Mouse (Mus musculus): ENCODE measurements around the gene Sgpp1. TPM values are rescaled to one million over a fixed set of nuclear protein-coding genes. Genes with fewer than 3 reads are reported as not detected.
A peak's percentile ranks its signal among the peaks of the same experiment; 100 is the strongest.

Gene Sgpp1
- polyA plus RNA-seq, 1 experiment from 2014 or later = 11.1 TPM

- Histone ChIP-seq H3K4me2 (no peak overlapping the region), H3K9ac (no peak overlapping the region), H3K27ac (no peak overlapping the region), H3K4me3 (replicated peaks) (no peak overlapping the region), H3K27me3 (no peaks in the 10 kb centered on the region), H3K9me3 (replicated peaks) (no peaks in the 10 kb centered on the region), H3K36me3 (no peaks in the 10 kb centered on the region), H3K4me1 (replicated peaks) (peaks cover 8% of the 10 kb centered on the region)
- no peak for DNase-seq
- WGBS (ENCODE audit: insufficient replicate concordance) = 48% methylated on average over 3 of the region's 3 CpGs
- ATAC-seq (ENCODE audit: low read depth) = no peak
These were observed 16.5 kb upstream of the Sgpp1 start for GRCm38 (mm10) chr12:75752077-75752476.

DNA sequence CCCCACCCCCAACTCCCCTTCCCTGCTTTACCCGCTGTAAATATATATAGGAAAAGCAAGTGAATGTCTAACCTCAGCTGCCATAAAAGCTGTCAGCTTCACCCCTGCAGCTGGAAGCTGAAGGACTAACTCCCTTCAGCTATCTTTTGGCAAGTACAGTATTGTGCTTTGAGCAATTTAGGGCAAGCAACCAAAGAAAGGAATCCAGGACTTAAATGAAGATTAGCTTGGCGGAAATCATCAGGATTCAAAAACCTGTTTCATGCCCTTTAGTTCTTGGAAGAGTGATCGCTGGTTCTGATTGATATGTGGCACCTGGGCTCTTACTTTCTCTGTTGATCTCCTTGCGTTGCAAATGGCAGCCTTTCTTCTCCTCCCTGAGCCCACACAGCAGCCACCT, 13.0 kb upstream of the Sgpp1 start:
- no peaks in the 10 kb centered on the region for H3K36me3 ChIP-seq
- peaks cover 17% of the 10 kb centered on the region for H3K4me1 ChIP-seq (replicated peaks)
- H3K9me3 ChIP-seq (replicated peaks) = no peaks in the 10 kb centered on the region
- no peak overlapping the region for H3K27ac ChIP-seq
- no peak for ATAC-seq (ENCODE audit: low read depth)
- no peaks in the 10 kb centered on the region for H3K27me3 ChIP-seq
- H3K4me3 ChIP-seq (replicated peaks) = no peak overlapping the region
- 58% methylated on average over 4 of the region's 4 CpGs for WGBS (ENCODE audit: insufficient replicate concordance)
- no peak for DNase-seq
- H3K9ac ChIP-seq = no peak overlapping the region
- H3K4me2 ChIP-seq = no peak overlapping the region

DNA sequence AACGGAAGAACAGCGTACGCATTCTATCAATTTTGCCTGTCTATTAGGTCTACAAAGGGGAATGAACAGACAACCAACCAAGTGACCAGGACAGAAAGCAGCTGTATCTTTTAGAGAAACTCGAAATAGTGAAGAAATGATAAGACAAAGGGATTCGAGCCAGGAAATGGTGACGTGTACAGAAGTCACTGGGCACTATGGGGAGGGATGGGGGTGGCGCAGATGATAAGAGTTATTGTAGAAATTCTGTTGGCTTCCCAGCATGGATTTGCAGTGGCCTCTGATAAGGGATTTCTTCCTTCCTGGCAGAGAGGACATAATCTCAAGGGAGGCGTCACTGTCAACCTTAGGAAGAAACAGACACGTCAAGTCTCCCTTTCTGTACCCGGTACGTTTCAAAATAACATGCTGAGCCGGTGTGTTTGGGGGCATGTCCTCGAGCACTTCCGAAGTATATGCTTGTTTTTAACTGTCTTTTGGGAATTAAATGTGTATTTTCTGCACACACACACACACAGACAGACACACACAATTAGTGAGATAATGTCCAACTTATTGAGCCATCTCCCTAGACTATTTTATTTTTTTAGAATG, 10.3 kb upstream of the Sgpp1 start:
- Histone ChIP-seq H3K27me3 (no peaks in the 10 kb centered on the region), H3K9ac (no peak overlapping the region), H3K4me3 (replicated peaks) (no peak overlapping the region), H3K4me2 (0 out of 2 replicates have a peak overlapping the region, but pooled peaks have one; percentile 34), H3K27ac (no peak overlapping the region), H3K36me3 (no peaks in the 10 kb centered on the region), H3K4me1 (replicated peaks) (peaks cover 10% of the 10 kb centered on the region; the same call in 1 of the 2 replicates), H3K9me3 (replicated peaks) (no peaks in the 10 kb centered on the region)
- peak; percentile 28 for DNase-seq
- ATAC-seq (ENCODE audit: low read depth) = peak; percentile 73
- WGBS (ENCODE audit: insufficient replicate concordance) = 17% methylated on average over 14 of the region's 14 CpGs

GRCm38 (mm10) chr12:75742101-75742500, 6.6 kb upstream of the Sgpp1 start:
- Histone ChIP-seq H3K4me3 (replicated peaks) (no peak overlapping the region), H3K4me1 (replicated peaks) (peaks cover 10% of the 10 kb centered on the region; the same call in 1 of the 2 replicates), H3K27me3 (no peaks in the 10 kb centered on the region), H3K27ac (no peak overlapping the region), H3K4me2 (no peak overlapping the region), H3K9ac (no peak overlapping the region), H3K9me3 (replicated peaks) (no peaks in the 10 kb centered on the region), H3K36me3 (no peaks in the 10 kb centered on the region)
- WGBS (ENCODE audit: insufficient replicate concordance) = 64% methylated on average over 5 of the region's 5 CpGs
- DNase-seq (no peak), ATAC-seq (ENCODE audit: low read depth) (no peak)

GRCm38 (mm10) chr12:75741273-75741672, 5.7 kb upstream of the Sgpp1 start:
- no peak overlapping the region for H3K4me3 ChIP-seq (replicated peaks)
- no peaks in the 10 kb centered on the region for H3K9me3 ChIP-seq (replicated peaks)
- H3K4me1 ChIP-seq (replicated peaks) = peaks cover 9% of the 10 kb centered on the region; the same call in 1 of the 2 replicates
- ATAC-seq (ENCODE audit: low read depth) (no peak), DNase-seq (no peak)
- 73% methylated on average over 2 of the region's 2 CpGs for WGBS (ENCODE audit: insufficient replicate concordance)
- H3K27ac ChIP-seq = no peak overlapping the region
- no peak overlapping the region for H3K9ac ChIP-seq
- no peaks in the 10 kb centered on the region for H3K27me3 ChIP-seq
- no peaks in the 10 kb centered on the region for H3K36me3 ChIP-seq
- no peak overlapping the region for H3K4me2 ChIP-seq

DNA sequence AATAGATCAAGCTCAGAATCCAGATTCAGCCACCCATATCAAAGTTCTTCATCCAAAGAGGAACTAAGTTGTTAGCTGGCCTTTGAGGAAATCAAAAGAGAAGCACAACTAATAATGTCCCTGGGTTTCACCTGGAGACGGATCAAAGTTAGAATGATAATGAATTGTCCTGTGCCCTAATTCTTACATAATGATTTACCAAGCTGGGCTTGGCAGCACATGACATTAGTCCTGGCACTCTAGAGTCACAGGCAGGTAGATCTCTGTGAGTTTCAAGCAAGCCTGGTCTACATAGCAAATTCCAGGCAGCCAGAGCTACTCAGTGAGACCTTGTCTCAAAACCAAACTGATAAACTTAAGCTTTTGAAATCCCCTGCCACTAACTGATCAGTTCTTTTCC, 4.9 kb upstream of the Sgpp1 start:
- no peak for ATAC-seq (ENCODE audit: low read depth)
- Histone ChIP-seq H3K4me3 (replicated peaks) (no peak overlapping the region), H3K27ac (no peak overlapping the region), H3K4me2 (no peak overlapping the region), H3K9ac (no peak overlapping the region), H3K27me3 (no peaks in the 10 kb centered on the region), H3K36me3 (no peaks in the 10 kb centered on the region), H3K4me1 (replicated peaks) (peaks cover 5% of the 10 kb centered on the region), H3K9me3 (replicated peaks) (no peaks in the 10 kb centered on the region)
- DNase-seq = no peak
- WGBS (ENCODE audit: insufficient replicate concordance) = 59% methylated on average over 1 of the region's 1 CpGs

DNA sequence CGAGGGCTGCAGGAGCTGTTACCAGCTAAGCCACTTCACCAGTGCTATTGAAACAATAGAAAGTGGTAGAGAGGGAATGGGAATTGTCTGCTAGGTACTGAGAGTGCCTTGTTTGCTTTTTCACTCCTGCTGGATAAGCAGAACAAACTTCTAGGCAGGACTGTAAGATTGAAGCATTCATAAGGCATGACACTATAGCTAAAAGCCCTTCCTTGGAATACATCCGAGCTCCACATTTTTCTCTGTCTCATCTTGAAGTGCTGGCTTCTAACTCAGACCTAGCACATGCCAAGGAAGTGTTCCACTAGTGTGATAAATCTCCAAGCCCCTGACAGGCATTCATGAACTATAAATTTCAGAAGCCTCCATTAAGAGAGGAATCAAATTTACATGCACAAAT, 4.1 kb upstream of the Sgpp1 start:
- Histone ChIP-seq H3K9ac (no peak overlapping the region), H3K27me3 (no peaks in the 10 kb centered on the region), H3K4me1 (replicated peaks) (peaks cover 5% of the 10 kb centered on the region), H3K9me3 (replicated peaks) (no peaks in the 10 kb centered on the region), H3K4me2 (no peak overlapping the region), H3K4me3 (replicated peaks) (no peak overlapping the region), H3K36me3 (no peaks in the 10 kb centered on the region), H3K27ac (no peak overlapping the region)
- DNase-seq = no peak
- ATAC-seq (ENCODE audit: low read depth) = no peak
- 61% methylated on average over 2 of the region's 2 CpGs for WGBS (ENCODE audit: insufficient replicate concordance)

GRCm38 (mm10) chr12:75736296-75736695, 767 bp upstream of the Sgpp1 start:
- 69% methylated on average over 4 of the region's 4 CpGs for WGBS (ENCODE audit: insufficient replicate concordance)
- H3K36me3 ChIP-seq = no peaks in the 10 kb centered on the region
- no peak overlapping the region for H3K4me3 ChIP-seq (replicated peaks)
- no peak for DNase-seq
- ATAC-seq (ENCODE audit: low read depth) = no peak
- no peaks in the 10 kb centered on the region for H3K27me3 ChIP-seq
- H3K4me1 ChIP-seq (replicated peaks) = peaks cover 25% of the 10 kb centered on the region
- no peaks in the 10 kb centered on the region for H3K9me3 ChIP-seq (replicated peaks)
- H3K9ac ChIP-seq = no peak overlapping the region
- no peak overlapping the region for H3K27ac ChIP-seq
- 0 out of 2 replicates have a peak overlapping the region, but pooled peaks have one; percentile 91 for H3K4me2 ChIP-seq

DNA sequence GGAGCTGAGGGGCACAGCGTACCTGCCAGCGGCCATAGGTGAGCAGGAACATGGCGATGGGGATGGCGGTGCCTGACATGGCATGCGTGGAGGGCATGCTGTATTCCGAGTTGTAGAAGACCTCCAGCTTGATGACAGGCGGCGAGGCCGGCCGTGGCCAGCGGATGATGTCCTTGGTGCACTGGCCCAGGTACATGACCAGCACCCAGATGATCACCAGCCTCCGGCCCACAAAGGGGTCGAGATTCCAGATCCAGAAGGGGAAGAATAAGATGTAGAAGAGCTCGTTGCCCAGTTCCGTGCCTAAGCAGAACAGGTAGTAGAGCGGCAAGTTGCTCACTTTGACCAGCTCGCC, 661 bp downstream of the Sgpp1 start:
- Histone ChIP-seq H3K9me3 (replicated peaks) (no peaks in the 10 kb centered on the region), H3K27me3 (no peaks in the 10 kb centered on the region), H3K4me2 (peak overlapping the region; percentile 91), H3K27ac (peak overlapping the region; percentile 83), H3K9ac (peak overlapping the region; percentile 95), H3K4me3 (replicated peaks) (peak overlapping the region; percentile 88), H3K36me3 (no peaks in the 10 kb centered on the region), H3K4me1 (replicated peaks) (peaks cover 36% of the 10 kb centered on the region)
- peak; percentile 30 for ATAC-seq (ENCODE audit: low read depth)
- no peak for DNase-seq
- WGBS (ENCODE audit: insufficient replicate concordance) = under 1% methylated on average over 17 of the region's 17 CpGs

DNA sequence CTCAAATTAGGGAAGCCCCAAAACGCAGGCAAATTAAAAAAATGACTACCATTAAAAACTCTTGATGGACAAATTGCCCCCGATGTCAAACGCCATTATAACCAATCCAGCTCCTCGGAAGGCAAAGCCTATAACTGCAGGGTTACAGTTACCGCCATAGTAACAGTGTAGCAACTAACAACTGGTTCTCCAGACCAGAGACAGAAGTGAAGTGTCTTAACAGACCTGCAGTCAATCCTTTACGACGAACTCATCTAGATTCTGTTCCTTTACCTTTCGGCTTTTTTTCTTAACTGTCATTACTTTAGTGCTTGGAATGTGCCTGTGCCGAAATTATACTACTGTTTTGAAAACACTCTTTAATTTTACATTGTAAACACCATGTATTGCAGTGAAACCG, 1.4 kb downstream of the Sgpp1 start:
- Histone ChIP-seq H3K4me1 (replicated peaks) (peaks cover 36% of the 10 kb centered on the region), H3K4me3 (replicated peaks) (peak overlapping the region; percentile 88), H3K27ac (peak overlapping the region; percentile 83), H3K9me3 (replicated peaks) (no peaks in the 10 kb centered on the region), H3K36me3 (no peaks in the 10 kb centered on the region), H3K4me2 (peak overlapping the region; percentile 91), H3K27me3 (no peaks in the 10 kb centered on the region), H3K9ac (peak overlapping the region; percentile 95)
- 12% methylated on average over 10 of the region's 10 CpGs for WGBS (ENCODE audit: insufficient replicate concordance)
- no peak for ATAC-seq (ENCODE audit: low read depth)
- peak; percentile 19 for DNase-seq

GRCm38 (mm10) chr12:75733331-75734070, 2.0 kb downstream of the Sgpp1 start:
- H3K27me3 ChIP-seq = no peaks in the 10 kb centered on the region
- WGBS (ENCODE audit: insufficient replicate concordance) = 34% methylated on average over 7 of the region's 7 CpGs
- H3K9me3 ChIP-seq (replicated peaks) = no peaks in the 10 kb centered on the region
- peak overlapping the region; percentile 88 for H3K4me3 ChIP-seq (replicated peaks)
- ATAC-seq (ENCODE audit: low read depth) = no peak
- peak overlapping the region; percentile 91 for H3K4me2 ChIP-seq
- no peak for DNase-seq
- peaks cover 36% of the 10 kb centered on the region for H3K4me1 ChIP-seq (replicated peaks)
- H3K27ac ChIP-seq = peak overlapping the region; percentile 27
- H3K9ac ChIP-seq = peak overlapping the region; percentile 95
- peaks cover 5% of the 10 kb centered on the region for H3K36me3 ChIP-seq

All from liver, embryonic 13.5 days (tissue).